Mouse (Mus musculus): ENCODE results near the gene Nin. TPM values are rescaled to one million over a fixed set of nuclear protein-coding genes. Genes with fewer than 3 reads are reported as not detected.
A peak's percentile ranks its signal among the peaks of the same experiment; 100 is the strongest.

Nin gene
- total RNA-seq, 1 experiment, result 13.9 TPM

DNA sequence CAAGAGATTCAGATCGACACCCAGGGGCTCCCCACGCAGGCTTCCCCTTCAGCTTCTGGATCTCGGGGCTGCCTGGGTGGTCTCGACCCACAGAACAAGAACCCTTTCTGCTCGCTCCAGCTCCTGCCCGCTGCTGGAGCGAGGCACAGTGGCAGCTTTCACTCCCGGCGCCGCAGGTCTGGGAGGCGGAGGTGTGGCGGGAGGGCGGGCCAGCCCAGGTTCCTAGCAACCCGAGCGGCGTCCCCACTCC is 2.5 kb downstream of the Nin start:
- in situ Hi-C loops (cut with MboI; ENCODE audit: low sequenced_read_pairs in 2 of 2, unreplicated experiment in 2 of 2), result no loop called here
- no peak for TF ChIP-seq MAFK (IDR thresholded peaks at IDR 0.05; ENCODE audit: insufficient read depth, low read depth, low read length)
- TF ChIP-seq CHD2 (IDR thresholded peaks at IDR 0.05; ENCODE audit: low read depth, low read length), result no peak
- TF ChIP-seq HCFC1 (IDR thresholded peaks at IDR 0.05; ENCODE audit: borderline replicate concordance, insufficient read depth, low read length), result no peak
- TF ChIP-seq ZNF384 (IDR thresholded peaks at IDR 0.05; ENCODE audit: low read depth, low read length), result no peak
- TF ChIP-seq ZC3H11A (IDR thresholded peaks at IDR 0.05; ENCODE audit: borderline replicate concordance, low read depth, low read length), result no peak
- DNase-seq (ENCODE audit: low read depth, low spot score), result no peak
- H3K27ac ChIP-seq (ENCODE audit: insufficient read depth, low read depth, low read length, poor library complexity, severe bottlenecking), result no peak overlapping the region
- H3K36me3 ChIP-seq (ENCODE audit: control insufficient read depth, insufficient read depth, low read length, poor library complexity, severe bottlenecking), result no peaks in the 10 kb centered on the region
- peak overlapping the region; percentile 76 for H3K9ac ChIP-seq (ENCODE audit: insufficient read depth, low read depth, low read length, poor library complexity, severe bottlenecking)
- H3K4me3 ChIP-seq (ENCODE audit: insufficient read depth in 1 of 2, low read depth in 1 of 2, low read length in 2 of 2, poor library complexity in 1 of 2, severe bottlenecking in 1 of 2), result peak overlapping the region; percentile 79 to 83
- H3K9me3 ChIP-seq (ENCODE audit: control insufficient read depth, insufficient read depth, low read depth, low read length), result no peaks in the 10 kb centered on the region
- H3K4me1 ChIP-seq (ENCODE audit: control insufficient read depth in 2 of 2, insufficient read depth in 2 of 2, low read length in 2 of 2, poor library complexity in 1 of 2), result peaks cover 3 to 8% of the 10 kb centered on the region in 2 experiments; a peak in 2 of 4 replicates

GRCm38 (mm10) chr12:70110375-70111116 is 3.0 kb downstream of the Nin start:
- in situ Hi-C loops (cut with MboI; ENCODE audit: low sequenced_read_pairs in 2 of 2, unreplicated experiment in 2 of 2), result no loop called here
- H3K9ac ChIP-seq (ENCODE audit: insufficient read depth, low read depth, low read length, poor library complexity, severe bottlenecking), result peak overlapping the region; percentile 76
- H3K36me3 ChIP-seq (ENCODE audit: control insufficient read depth, insufficient read depth, low read length, poor library complexity, severe bottlenecking), result no peaks in the 10 kb centered on the region
- no peak for DNase-seq (ENCODE audit: low read depth, low spot score)
- H3K27ac ChIP-seq (ENCODE audit: insufficient read depth, low read depth, low read length, poor library complexity, severe bottlenecking), result no peak overlapping the region
- TF ChIP-seq MAFK (IDR thresholded peaks at IDR 0.05; ENCODE audit: insufficient read depth, low read depth, low read length), result no peak
- no peak for TF ChIP-seq HCFC1 (IDR thresholded peaks at IDR 0.05; ENCODE audit: borderline replicate concordance, insufficient read depth, low read length)
- TF ChIP-seq CHD2 (IDR thresholded peaks at IDR 0.05; ENCODE audit: low read depth, low read length), result no peak
- TF ChIP-seq ZNF384 (IDR thresholded peaks at IDR 0.05; ENCODE audit: low read depth, low read length), result no peak
- TF ChIP-seq ZC3H11A (IDR thresholded peaks at IDR 0.05; ENCODE audit: borderline replicate concordance, low read depth, low read length), result no peak
- no peaks in the 10 kb centered on the region for H3K9me3 ChIP-seq (ENCODE audit: control insufficient read depth, insufficient read depth, low read depth, low read length)
- H3K4me1 ChIP-seq (ENCODE audit: control insufficient read depth in 2 of 2, insufficient read depth in 2 of 2, low read length in 2 of 2, poor library complexity in 1 of 2), result peaks cover 3 to 8% of the 10 kb centered on the region in 2 experiments; a peak in 2 of 4 replicates
- H3K4me3 ChIP-seq (ENCODE audit: insufficient read depth in 1 of 2, low read depth in 1 of 2, low read length in 2 of 2, poor library complexity in 1 of 2, severe bottlenecking in 1 of 2), result peak overlapping the region; percentile 79 to 83

DNA sequence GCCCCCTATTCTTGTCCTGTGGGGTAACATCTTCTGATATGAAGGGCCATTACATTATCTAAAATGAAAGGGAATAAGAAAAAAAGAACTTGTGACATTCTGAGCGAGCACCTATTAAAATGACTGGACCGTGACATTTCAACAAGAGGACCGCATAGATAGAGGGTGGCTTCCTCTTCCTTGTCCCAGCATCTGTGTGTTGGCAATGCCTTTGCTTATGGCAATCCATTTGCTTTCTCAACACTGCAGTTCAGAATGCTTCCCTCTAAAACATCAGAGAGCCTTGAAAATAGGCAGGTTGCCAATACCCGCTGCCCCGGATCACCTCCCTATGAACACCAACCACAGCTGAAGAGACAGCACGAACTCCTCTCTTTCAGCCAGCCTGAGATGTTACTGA is 3.6 kb downstream of the Nin start:
- H3K27ac ChIP-seq (ENCODE audit: insufficient read depth, low read depth, low read length, poor library complexity, severe bottlenecking), result no peak overlapping the region
- H3K4me1 ChIP-seq (ENCODE audit: control insufficient read depth in 2 of 2, insufficient read depth in 2 of 2, low read length in 2 of 2, poor library complexity in 1 of 2), result peaks cover 3 to 8% of the 10 kb centered on the region in 2 experiments; a peak in 2 of 4 replicates
- H3K36me3 ChIP-seq (ENCODE audit: control insufficient read depth, insufficient read depth, low read length, poor library complexity, severe bottlenecking), result no peaks in the 10 kb centered on the region
- H3K9ac ChIP-seq (ENCODE audit: insufficient read depth, low read depth, low read length, poor library complexity, severe bottlenecking), result no peak overlapping the region
- TF ChIP-seq ZNF384 (IDR thresholded peaks at IDR 0.05; ENCODE audit: low read depth, low read length) (no peak), HCFC1 (IDR thresholded peaks at IDR 0.05; ENCODE audit: borderline replicate concordance, insufficient read depth, low read length) (no peak), ZC3H11A (IDR thresholded peaks at IDR 0.05; ENCODE audit: borderline replicate concordance, low read depth, low read length) (no peak), MAFK (IDR thresholded peaks at IDR 0.05; ENCODE audit: insufficient read depth, low read depth, low read length) (no peak), CHD2 (IDR thresholded peaks at IDR 0.05; ENCODE audit: low read depth, low read length) (no peak)
- in situ Hi-C loops (cut with MboI; ENCODE audit: low sequenced_read_pairs in 2 of 2, unreplicated experiment in 2 of 2), result no loop called here
- no peak for DNase-seq (ENCODE audit: low read depth, low spot score)
- H3K4me3 ChIP-seq (ENCODE audit: insufficient read depth in 1 of 2, low read depth in 1 of 2, low read length in 2 of 2, poor library complexity in 1 of 2, severe bottlenecking in 1 of 2), result no peak overlapping the region
- H3K9me3 ChIP-seq (ENCODE audit: control insufficient read depth, insufficient read depth, low read depth, low read length), result no peaks in the 10 kb centered on the region

- Histone ChIP-seq H3K9me3 (ENCODE audit: control insufficient read depth, insufficient read depth, low read depth, low read length) (no peaks in the 10 kb centered on the region), H3K4me1 (ENCODE audit: control insufficient read depth in 2 of 2, insufficient read depth in 2 of 2, low read length in 2 of 2, poor library complexity in 1 of 2) (peaks cover 3 to 14% of the 10 kb centered on the region in 2 experiments; a peak in 2 of 4 replicates), H3K9ac (ENCODE audit: insufficient read depth, low read depth, low read length, poor library complexity, severe bottlenecking) (no peak overlapping the region), H3K36me3 (ENCODE audit: control insufficient read depth, insufficient read depth, low read length, poor library complexity, severe bottlenecking) (no peaks in the 10 kb centered on the region), H3K27ac (ENCODE audit: insufficient read depth, low read depth, low read length, poor library complexity, severe bottlenecking) (no peak overlapping the region), H3K4me3 (ENCODE audit: insufficient read depth in 1 of 2, low read depth in 1 of 2, low read length in 2 of 2, poor library complexity in 1 of 2, severe bottlenecking in 1 of 2) (no peak overlapping the region)
- TF ChIP-seq ZC3H11A (IDR thresholded peaks at IDR 0.05; ENCODE audit: borderline replicate concordance, low read depth, low read length) (no peak), MAFK (IDR thresholded peaks at IDR 0.05; ENCODE audit: insufficient read depth, low read depth, low read length) (no peak), CHD2 (IDR thresholded peaks at IDR 0.05; ENCODE audit: low read depth, low read length) (no peak), HCFC1 (IDR thresholded peaks at IDR 0.05; ENCODE audit: borderline replicate concordance, insufficient read depth, low read length) (no peak), ZNF384 (IDR thresholded peaks at IDR 0.05; ENCODE audit: low read depth, low read length) (no peak)
- DNase-seq (ENCODE audit: low read depth, low spot score), result no peak
- in situ Hi-C loops (cut with MboI; ENCODE audit: low sequenced_read_pairs in 2 of 2, unreplicated experiment in 2 of 2), result no loop called here
Observed at GRCm38 (mm10) chr12:70108104-70108503, 5.4 kb downstream of the Nin start.
